Mouse (Mus musculus) naive thymus-derived CD4-positive, alpha-beta T cell, adult 2 months (primary cell): Measurements from ENCODE around the gene Ppp1r16b.

Experiments
- DNase-seq: peaks from one replicate; pipeline ENCODE4 v3.0.0-alpha.2; 2011; ENCODE audit warnings: low read depth

The Ppp1r16b gene

DNA sequence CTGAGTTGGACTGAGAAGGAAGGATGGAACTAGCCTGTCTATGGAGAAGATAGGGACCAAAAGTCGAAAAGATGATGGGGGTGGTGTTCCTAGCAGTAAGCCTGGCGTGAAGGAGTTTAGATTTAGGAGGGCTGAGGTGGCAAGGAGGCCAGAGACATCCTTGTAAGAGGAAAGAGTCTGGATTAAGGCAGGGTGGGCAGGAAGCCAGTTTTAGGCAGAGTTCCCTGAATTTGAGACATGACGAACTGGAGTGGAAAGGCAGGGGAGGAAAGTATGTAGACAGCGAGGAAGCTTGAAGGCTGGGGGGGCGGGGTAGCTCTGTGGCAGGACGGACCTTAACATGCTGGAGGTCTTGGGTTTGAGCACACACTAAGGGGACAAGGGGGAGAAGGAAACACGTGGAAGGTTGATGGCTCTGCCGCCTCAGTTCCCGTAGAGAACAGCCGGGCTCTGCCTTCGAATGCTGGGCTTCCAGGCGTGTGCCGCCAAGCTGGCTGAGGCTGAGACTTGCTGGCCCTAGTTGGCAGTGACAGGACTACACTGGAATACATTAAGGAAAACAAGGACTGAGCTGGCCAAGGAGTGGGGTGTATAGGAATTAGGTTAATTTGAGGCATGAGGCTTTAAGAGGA is 105.0 kb downstream of the Ppp1r16b start:
- no peak for DNase-seq

DNA sequence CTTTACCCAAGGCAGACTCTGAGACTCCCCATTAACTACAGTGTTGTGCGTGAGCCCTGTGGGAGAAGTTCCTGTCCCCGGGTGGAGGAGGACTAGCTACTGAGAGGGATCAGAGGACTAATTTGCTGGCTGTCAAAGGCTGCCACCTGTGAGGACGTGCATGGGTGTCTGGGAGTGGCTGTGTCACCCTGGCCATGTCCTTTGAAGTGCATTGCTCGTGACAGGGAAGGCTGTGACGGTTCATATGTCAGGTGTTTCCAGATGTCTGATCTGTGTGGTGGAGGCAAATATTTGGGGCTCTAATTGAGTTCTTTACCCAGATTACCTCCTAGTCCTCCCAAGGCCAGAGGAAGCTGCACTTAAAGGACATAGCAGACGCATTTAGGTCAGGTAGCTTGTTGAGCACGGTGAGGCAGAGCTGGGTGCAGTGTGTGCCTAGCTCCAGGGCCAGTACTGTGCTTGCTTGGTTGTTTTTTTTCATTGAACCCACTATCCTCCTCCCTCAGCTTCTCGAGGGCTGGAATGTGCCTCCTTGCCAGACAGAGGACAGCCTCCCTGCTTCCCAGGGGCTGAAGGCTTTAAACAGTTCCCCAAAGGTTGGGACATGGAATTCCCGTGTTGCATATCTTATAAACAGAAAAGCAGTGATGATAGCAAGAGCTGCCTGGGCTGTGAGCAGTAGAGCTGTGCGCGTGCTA is 106.0 kb downstream of the Ppp1r16b start:
- no peak for DNase-seq

DNA sequence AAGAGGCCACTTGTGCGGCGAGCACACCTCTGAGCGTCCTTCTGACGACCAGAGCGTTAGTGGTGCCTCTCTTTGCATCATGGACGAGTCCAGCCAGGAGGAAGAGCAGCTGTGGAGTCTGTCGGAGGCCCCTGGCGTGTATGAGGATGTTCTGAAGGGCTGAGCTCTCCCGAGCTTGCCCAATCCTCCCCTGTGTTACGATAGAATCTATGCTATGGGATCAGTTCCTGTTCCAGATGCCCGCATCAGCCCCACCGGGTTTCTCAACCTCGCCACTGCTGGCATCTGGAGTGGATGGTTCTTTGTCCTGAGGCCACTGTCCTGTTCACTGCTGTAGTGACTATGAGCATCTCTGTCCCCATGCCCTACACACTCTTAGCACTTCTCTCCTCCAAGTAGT is 107.6 kb downstream of the Ppp1r16b start:
- no peak for DNase-seq

DNA sequence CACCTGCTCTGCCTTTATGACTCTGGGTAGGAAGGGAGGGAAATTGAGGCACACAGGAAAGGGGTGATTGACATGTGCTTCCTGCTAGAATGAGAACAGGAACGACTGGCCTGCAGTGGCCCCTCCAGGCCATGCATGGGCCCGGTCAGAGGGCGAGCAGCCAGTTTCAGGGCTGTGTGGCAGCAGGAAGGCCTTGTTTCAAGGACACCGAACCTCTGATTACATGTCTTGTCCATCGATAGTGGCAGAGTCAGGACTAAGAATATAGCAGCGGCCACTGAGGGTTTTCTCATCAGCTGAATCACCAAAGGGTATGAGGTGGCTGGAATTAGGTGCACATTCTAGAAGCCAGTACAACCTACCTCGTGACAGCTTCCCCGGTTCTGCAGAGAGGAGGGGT is 109.7 kb downstream of the Ppp1r16b start:
- no peak for DNase-seq

DNA sequence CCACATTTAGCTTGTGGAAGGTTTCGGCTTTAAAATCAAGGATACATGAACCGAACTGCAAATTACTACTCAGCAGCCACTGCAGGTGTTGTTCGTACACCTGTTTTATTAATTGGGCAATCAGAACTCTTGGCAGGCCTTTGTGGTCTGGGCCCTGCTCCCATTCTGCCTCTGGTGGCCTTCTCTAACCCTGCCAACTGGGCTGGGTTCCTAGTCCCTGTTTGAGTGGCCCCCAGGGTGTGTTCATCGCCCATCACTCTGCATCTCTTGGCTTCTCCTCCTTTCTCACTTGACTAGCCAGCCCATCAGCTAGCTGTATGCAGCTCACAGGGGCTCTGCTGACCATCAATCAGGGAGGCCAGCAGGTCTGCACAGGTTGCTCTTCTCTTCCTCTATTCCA is 111.5 kb downstream of the Ppp1r16b start:
- DNase-seq = no peak

DNA sequence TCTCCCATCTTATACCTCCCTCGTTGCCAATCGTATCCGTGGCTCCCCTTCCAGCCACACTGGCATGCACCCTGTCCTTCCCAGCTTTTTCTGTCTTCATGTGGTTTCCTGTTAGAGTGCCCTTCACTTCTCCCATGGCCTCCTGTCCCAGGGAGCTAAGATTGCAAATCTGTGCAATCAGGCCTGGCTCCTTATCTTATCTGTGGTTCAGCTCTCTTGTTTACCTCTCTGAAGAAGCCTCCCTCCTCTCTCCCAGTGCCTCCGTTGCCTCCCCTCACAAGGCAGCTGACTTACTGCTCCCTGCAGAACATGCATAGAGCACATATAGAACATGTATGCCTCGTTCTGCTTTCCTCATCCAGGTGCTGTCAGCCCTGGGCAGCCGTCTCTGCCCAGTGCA is 112.3 kb downstream of the Ppp1r16b start:
- DNase-seq = no peak

DNA sequence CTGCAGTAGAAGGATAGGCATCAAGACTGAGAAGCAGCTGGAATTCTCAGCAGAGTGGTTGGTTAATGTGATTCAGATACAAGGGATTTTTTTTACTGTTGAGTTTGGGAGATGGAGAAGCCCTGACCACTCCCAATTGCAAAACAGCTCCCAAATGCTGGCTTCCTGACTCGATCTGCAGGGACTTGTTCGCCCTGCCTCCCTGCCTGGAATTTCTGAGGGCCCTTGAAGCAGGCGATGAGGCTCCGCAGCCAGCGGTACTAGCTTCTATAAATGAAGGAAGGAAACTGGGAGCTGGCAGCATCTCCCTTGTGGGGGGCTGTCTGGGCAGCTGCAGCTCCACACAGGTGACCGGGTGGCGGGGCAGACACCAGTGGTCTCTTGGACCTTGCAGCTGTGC is 113.2 kb downstream of the Ppp1r16b start:
- DNase-seq = no peak

DNA sequence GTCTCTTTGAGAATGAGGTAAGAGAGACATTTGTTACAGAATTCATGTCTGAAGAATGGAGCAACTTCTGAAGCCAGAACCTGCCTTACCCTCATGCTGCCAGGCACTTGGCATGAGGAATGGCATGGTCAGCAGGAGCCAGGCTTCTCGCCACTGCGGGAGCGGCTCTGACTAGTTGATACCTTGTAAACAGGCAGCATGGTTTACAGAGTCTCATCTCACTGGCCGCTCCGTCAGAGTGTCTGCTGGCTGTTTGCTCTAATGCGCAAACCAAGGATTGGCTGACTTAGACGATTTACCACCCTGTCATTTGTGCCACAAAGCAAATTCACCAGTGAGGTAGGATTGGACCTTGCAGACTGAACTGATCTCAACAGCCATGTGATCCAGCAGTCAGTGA is 115.9 kb downstream of the Ppp1r16b start:
- no peak for DNase-seq

DNA sequence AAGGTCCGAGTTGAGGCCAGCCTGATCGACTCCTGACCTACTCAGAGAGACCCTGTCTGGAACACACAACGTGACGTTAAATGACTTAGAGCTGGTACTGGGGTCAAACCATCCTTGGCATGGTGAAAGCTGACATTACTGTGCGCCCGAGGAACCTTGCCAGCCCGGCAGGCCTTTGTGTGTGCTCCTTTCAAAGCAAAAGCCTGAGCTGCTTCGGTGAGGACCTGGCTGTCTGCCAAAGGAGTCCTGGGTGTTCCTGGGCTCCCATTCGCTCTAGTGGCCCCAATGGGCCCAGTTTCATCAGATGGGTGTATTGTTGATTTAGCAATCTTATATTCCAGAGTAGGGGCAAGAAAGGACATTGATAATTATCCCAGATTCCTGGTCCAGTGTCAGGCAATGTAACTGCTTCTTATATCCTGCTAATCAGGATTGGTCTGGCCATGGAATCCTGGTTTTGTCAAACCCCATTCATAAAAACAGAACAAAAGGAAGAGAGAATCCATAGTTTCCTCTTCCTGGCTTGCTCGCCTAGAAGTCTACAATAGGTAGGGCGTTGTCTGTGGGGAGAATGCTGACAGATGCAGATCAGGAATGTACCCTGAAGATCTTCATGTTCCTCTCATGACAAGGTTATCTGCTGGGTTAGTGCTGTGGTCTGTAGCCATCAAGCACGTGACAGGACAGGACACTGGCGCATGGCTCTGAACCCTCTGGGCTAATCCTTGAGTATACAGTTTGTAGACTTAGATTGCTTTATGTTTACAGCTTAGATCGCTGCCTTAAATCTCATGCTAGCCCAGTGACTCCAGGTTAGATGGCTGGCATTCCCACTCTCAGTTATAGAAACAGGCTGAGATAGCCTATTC is 122.0 kb downstream of the Ppp1r16b start:
- no peak for DNase-seq

DNA sequence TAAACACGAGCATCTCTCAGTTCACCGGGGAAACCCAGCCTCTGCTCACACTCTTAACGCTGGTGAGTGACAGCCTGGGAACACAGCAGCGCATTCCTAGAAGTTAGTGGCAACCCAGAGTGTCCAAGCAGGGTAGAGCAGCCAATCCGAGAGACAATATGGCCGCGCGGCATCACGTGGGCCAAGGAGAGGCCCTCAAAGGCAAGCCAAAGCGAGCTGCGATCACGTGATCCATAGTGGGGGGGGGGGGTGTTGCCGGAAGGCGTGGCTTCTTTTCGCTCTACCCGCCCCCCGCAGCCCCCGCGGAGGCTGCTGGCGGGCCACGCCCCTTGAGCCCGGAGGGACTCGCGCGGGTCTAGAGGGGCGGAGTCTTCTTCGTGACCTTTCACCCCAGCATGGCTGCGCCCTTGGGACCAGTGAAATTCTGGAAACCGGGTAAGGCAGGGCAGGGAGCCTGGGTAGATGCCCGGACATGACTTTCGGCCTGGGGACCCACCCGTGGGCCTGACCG is 129.4 kb downstream of the Ppp1r16b start, which contains the start of gene Dhx35:
Gene Dhx35 (plus strand): TSS at position 314 of the 511 bp plus-strand sequence.
- peak; percentile 96 for DNase-seq

DNA sequence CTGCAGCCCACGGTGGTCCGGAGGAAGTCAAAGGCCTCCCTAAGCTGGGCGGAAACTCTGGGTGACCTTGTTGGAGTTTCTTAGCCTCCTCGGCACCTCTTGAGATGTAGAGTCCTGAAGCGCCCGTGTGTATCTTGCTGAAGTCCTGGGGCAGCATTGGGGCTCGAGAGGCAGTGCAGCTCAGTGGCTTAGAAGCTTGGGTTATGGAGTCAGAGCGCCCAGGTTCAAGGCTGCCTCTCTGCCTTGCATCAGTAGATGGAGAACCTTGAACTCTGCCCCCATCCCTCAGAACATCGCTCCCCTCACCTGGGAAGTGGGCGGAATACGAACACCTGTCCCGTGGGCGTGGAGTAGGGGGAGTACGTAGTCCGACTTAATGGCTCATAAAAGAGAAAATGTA is 129.8 kb downstream of the Ppp1r16b start:
- DNase-seq = no peak

DNA sequence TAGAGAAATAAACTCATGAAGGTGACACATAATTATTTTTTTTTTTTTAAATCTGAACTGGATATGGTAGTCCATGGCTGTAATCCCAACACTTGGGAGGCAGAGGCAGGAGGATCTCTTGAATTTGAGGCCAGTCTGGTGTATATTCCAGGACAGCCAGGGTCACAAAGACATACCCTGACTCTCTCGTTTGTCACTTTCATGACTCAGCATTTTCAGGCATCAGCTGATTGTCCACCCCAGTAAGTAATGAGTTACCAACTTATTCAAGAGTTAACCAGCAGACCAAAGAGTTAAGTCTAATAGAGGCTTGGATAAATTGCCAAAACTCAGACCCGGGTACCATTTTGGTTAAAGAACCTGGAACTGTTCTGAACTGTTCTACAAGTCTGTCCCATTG is 130.7 kb downstream of the Ppp1r16b start:
- no peak for DNase-seq

DNA sequence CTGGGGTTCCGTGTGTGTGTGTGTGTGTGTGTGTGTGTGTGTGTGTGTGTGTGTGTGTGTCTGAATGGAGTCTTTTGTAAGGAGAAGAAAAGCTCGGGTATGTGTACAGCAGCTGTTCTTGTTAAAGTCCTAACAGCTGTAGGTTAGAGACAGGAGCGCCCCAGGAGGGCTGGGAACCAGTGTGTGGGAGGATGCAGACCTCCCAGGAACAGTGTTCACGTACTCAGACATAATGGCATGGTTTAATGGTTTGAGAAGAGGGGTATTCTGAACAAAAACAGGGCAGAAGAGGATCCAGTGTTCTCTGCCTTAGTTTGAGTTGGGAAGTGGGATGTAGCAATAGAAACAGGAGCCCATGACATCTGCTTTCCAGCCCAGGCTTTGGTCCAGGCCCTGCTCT is 134.1 kb downstream of the Ppp1r16b start:
- DNase-seq = no peak

DNA sequence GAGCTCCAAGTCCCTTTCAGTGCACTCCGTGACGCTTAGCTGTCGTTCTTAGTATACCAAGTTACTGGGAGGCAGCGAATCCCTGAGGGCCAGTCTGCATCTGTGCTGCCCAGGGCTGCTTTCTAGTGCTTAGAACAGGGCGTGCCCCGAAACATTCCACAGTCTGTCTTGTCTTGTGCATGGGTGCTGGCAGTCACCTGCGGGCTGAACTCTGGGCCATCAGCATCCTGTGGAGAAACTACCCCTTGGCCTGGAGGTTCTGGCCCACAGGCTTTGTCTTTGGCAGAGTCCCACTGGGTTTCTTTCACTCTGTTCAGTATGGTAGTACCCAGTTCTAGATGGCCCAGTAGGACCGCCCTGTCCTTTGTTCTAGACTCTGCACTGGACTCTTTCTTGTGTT is 135.6 kb downstream of the Ppp1r16b start:
- no peak for DNase-seq

DNA sequence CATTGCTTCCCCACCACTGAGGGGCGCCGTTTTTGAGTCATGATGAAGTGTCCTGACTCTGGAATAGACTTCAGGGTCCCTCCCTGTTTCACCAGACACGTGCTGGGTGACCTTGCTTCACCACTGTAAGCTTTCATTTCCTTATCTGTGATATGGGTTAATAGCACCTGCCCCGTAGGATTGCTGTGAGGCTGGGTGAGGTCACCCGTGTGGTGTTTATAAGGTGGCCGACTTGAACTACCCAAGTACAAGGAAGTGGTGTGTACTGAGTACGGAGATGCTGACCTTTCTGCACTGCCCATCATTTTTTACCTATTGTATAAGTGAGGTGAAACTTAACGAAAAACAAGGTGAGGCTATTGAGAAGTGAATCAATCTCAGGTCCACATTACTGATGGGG is 138.4 kb downstream of the Ppp1r16b start:
- no peak for DNase-seq

DNA sequence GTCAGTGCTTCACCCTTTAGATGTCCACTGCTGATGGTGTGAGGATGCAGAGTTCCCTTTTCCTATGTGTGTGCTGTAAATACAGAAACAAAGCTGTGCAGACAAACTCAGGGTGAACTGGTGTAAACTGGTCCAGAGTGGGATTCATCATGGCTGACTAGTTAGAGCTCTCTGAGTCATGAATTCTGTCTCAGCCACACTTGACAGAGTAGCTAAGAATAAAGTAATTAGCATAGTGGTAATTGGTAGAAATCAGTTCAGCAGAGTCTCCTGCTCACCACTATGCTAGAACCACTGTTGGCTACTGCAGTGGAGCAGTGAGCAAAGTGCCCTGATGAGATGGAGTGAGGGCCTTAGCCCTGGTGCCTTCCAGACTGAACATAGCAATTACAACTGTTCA is 150.5 kb downstream of the Ppp1r16b start:
- no peak for DNase-seq
